8 mouse cellular contexts compared by ENCODE assay signal in genomic region chr5:65242740-65243139, GRCm38 (mm10). TPM values are rescaled to one million over a fixed set of nuclear protein-coding genes. Genes with fewer than 3 reads are reported as not detected.
DNase-seq lines count a peak whose midpoint lies in the region; ATAC-seq and TF ChIP-seq lines count a peak whose summit lies in the region.

No protein-coding gene starts in this region.

- intact Hi-C loops in left cerebral cortex, postnatal 36 days (cut with DNase I): loop anchor here (10.0 kb wide), 1 partner anchor 358 kb away; no protein-coding TSS in a partner anchor

- H3K27me3 ChIP-seq in kidney, embryonic 16.5 days (ENCODE audit: insufficient read depth, low read length): no peaks in the 10 kb centered on the region
- no peaks in the 10 kb centered on the region for H3K27me3 ChIP-seq in ES-Bruce4 (ENCODE audit: control insufficient read depth, insufficient read depth, low read length, poor library complexity, severe bottlenecking)
- no peaks in the 10 kb centered on the region for H3K27me3 ChIP-seq in limb, embryonic 13.5 days

- TF ChIP-seq POLR2A in ES-Bruce4 (IDR thresholded peaks at IDR 0.05; ENCODE audit: insufficient read depth, low read length): no peak

- no peak for TF ChIP-seq EP300 in ES-Bruce4 (IDR thresholded peaks at IDR 0.05; ENCODE audit: insufficient read depth, low read depth, low read length)

- H3K4me3 ChIP-seq in kidney, embryonic 16.5 days (ENCODE audit: low read length): no peak overlapping the region
- no peak overlapping the region for H3K4me3 ChIP-seq in ES-Bruce4 (ENCODE audit: low read depth, low read length)
- no peak overlapping the region for H3K4me3 ChIP-seq in limb, embryonic 13.5 days

- WGBS in kidney, embryonic 16.5 days: 52% methylated on average over 5 of the region's 5 CpGs
- WGBS in limb, embryonic 13.5 days: 56% methylated on average over 5 of the region's 5 CpGs

- no peaks in the 10 kb centered on the region for H3K9me3 ChIP-seq in kidney, embryonic 16.5 days (ENCODE audit: low read length)
- H3K9me3 ChIP-seq in ES-Bruce4 (replicated peaks; ENCODE audit: control insufficient read depth, insufficient read depth, low read length, poor library complexity, severe bottlenecking): no peaks in the 10 kb centered on the region
- no peaks in the 10 kb centered on the region for H3K9me3 ChIP-seq in limb, embryonic 13.5 days

- no peaks in the 10 kb centered on the region for H3K4me1 ChIP-seq in kidney, embryonic 16.5 days (ENCODE audit: insufficient read depth, low read length)
- H3K4me1 ChIP-seq in ES-Bruce4 (ENCODE audit: control insufficient read depth, insufficient read depth, low read length): no peaks in the 10 kb centered on the region
- peaks cover 4% of the 10 kb centered on the region; the same call in 1 of the 2 replicates for H3K4me1 ChIP-seq in limb, embryonic 13.5 days

- H3K27ac ChIP-seq in kidney, embryonic 16.5 days (ENCODE audit: low read length): no peak overlapping the region
- no peak overlapping the region for H3K27ac ChIP-seq in ES-Bruce4 (ENCODE audit: insufficient read depth, low read length)
- no peak overlapping the region for H3K27ac ChIP-seq in limb, embryonic 13.5 days

- no peak for ATAC-seq in kidney, embryonic 16.5 days (ENCODE audit: low FRiP score, low TSS enrichment)
- 0 out of 2 replicates have a peak, but pooled peaks have one; percentile 44 for ATAC-seq in limb, embryonic 13.5 days (ENCODE audit: low FRiP score, low read depth)

- no peak overlapping the region for H3K4me2 ChIP-seq in kidney, embryonic 16.5 days (replicated peaks; ENCODE audit: low read depth, low read length)
- H3K4me2 ChIP-seq in limb, embryonic 13.5 days (replicated peaks): no peak overlapping the region

- peak; percentile 21 for DNase-seq in kidney, adult 9 months
- DNase-seq in A20 (ENCODE audit: low read depth, low spot score): peak; percentile 73
- peak; percentile 9 to 32 for DNase-seq in cerebellum, postnatal 36 days
- DNase-seq in thymus, postnatal 36 days: peak; percentile 6 to 13
- DNase-seq in left cerebral cortex, postnatal 36 days (ENCODE audit: low spot score in 2 of 2): no peak

- TF ChIP-seq CTCF in ES-Bruce4 (IDR thresholded peaks at IDR 0.05; ENCODE audit: low read depth, low read length): peak; percentile 19

- no peak overlapping the region for H3K9ac ChIP-seq in kidney, embryonic 16.5 days (replicated peaks; ENCODE audit: low read length)
- H3K9ac ChIP-seq in ES-Bruce4 (ENCODE audit: low read depth, poor library complexity, severe bottlenecking): no peak overlapping the region
- H3K9ac ChIP-seq in limb, embryonic 13.5 days: no peak overlapping the region

- 0 out of 2 replicates have a peak, but pooled peaks cover 7% of the 10 kb centered on the region for H3K36me3 ChIP-seq in kidney, embryonic 16.5 days (ENCODE audit: insufficient read depth, low read length)
- H3K36me3 ChIP-seq in ES-Bruce4 (ENCODE audit: control insufficient read depth, insufficient read depth, low read length, poor library complexity, severe bottlenecking): no peaks in the 10 kb centered on the region
- peaks cover 24% of the 10 kb centered on the region for H3K36me3 ChIP-seq in limb, embryonic 13.5 days

RNA-seq across cellular contexts. Expression of gene Wdr19, which starts 43.2 kb away (rescaled TPM):
- polyA plus RNA-seq in kidney, embryonic 16.5 days (2015; fragmentation: Nextera tagmentation; extraction: Ambion mirVana): 12.8 and 13.1 TPM in 2 replicates
- polyA plus RNA-seq in ES-Bruce4 (2011; ENCODE audit: insufficient read depth, insufficient read length, low read depth, missing spikeins): 13.8 and 13.9 TPM in 2 replicates
- polyA plus RNA-seq in limb, embryonic 13.5 days (2015; fragmentation: Nextera tagmentation; extraction: Ambion mirVana): 11.0 and 11.3 TPM in 2 replicates
- 10 to 100 TPM; 20.6 to 22.2 TPM for total RNA-seq in left cerebral cortex, postnatal 36 days (2021)

Comparison
In these comparisons a context has a peak if more than half of its experiments do, and no peak if none do; other contexts are left out.
1. DNase-seq: peak in kidney, adult 9 months (single experiment), A20 (single experiment), cerebellum, postnatal 36 days (2 of 2) and thymus, postnatal 36 days (2 of 2); none in left cerebral cortex, postnatal 36 days (0 of 2).